Mouse (Mus musculus) cerebellum, adult 9-11 months (tissue): ENCODE results near the gene Flt3.
A peak's percentile ranks its signal among the peaks of the same experiment; 100 is the strongest.

ENCODE experiments used
- DNase-seq: peaks from one replicate; pipeline ENCODE4 v3.0.0; 2022

Gene Flt3

GRCm38 (mm10) chr5:147408731-147409130 lies 8.4 kb upstream of the Flt3 start:
- DNase-seq = no peak

- no peak for DNase-seq
Observed at GRCm38 (mm10) chr5:147406135-147406534, 5.8 kb upstream of the Flt3 start.

- DNase-seq = peak; percentile 65
Observed at GRCm38 (mm10) chr5:147402505-147402904, 2.2 kb upstream of the Flt3 start.

GRCm38 (mm10) chr5:147401024-147401423 lies 735 bp upstream of the Flt3 start:
- no peak for DNase-seq

GRCm38 (mm10) chr5:147400505-147400979 lies 253 bp upstream of the Flt3 start:
- DNase-seq = no peak

- no peak for DNase-seq
Observed at GRCm38 (mm10) chr5:147395050-147395449, 5.2 kb downstream of the Flt3 start.

GRCm38 (mm10) chr5:147392667-147393213 lies 7.5 kb downstream of the Flt3 start:
- DNase-seq = no peak

GRCm38 (mm10) chr5:147390772-147391171 lies 9.5 kb downstream of the Flt3 start:
- DNase-seq = no peak

- no peak for DNase-seq
Observed at GRCm38 (mm10) chr5:147389052-147389451, 11.2 kb downstream of the Flt3 start.

GRCm38 (mm10) chr5:147388376-147389008 lies 11.8 kb downstream of the Flt3 start:
- no peak for DNase-seq

- no peak for DNase-seq
Observed at GRCm38 (mm10) chr5:147386865-147387264, 13.4 kb downstream of the Flt3 start.

- no peak for DNase-seq
Observed at GRCm38 (mm10) chr5:147381396-147381795, 18.9 kb downstream of the Flt3 start.

GRCm38 (mm10) chr5:147379481-147379880 lies 20.8 kb downstream of the Flt3 start:
- no peak for DNase-seq

- no peak for DNase-seq
Observed at GRCm38 (mm10) chr5:147370276-147370675, 30.0 kb downstream of the Flt3 start.

- DNase-seq = no peak
Observed at GRCm38 (mm10) chr5:147368221-147368620, 32.1 kb downstream of the Flt3 start.

GRCm38 (mm10) chr5:147365995-147366765 lies 34.1 kb downstream of the Flt3 start:
- no peak for DNase-seq

- no peak for DNase-seq
Observed at GRCm38 (mm10) chr5:147363054-147363453, 37.2 kb downstream of the Flt3 start.

- no peak for DNase-seq
Observed at GRCm38 (mm10) chr5:147358481-147358880, 41.8 kb downstream of the Flt3 start.

- no peak for DNase-seq
Observed at GRCm38 (mm10) chr5:147357536-147357935, 42.8 kb downstream of the Flt3 start.

- DNase-seq = no peak
Observed at GRCm38 (mm10) chr5:147356260-147357055, 43.8 kb downstream of the Flt3 start.

GRCm38 (mm10) chr5:147355788-147356187 lies 44.5 kb downstream of the Flt3 start:
- DNase-seq = no peak

- DNase-seq = no peak
Observed at GRCm38 (mm10) chr5:147354985-147355384, 45.3 kb downstream of the Flt3 start.

GRCm38 (mm10) chr5:147354161-147354780 lies 46.0 kb downstream of the Flt3 start:
- DNase-seq = no peak
